Mouse (Mus musculus): ENCODE measurements around the gene 4931429L15Rik. TPM values are rescaled to one million over a fixed set of nuclear protein-coding genes. Genes with fewer than 3 reads are reported as not detected.
A peak's percentile ranks its signal among the peaks of the same experiment; 100 is the strongest.
"Not testable (repeated sequence)": the region's sequence is repeated elsewhere in the genome, so short reads cannot be mapped to it uniquely, and the experiment has no call there.

4931429L15Rik gene
- not detected in 2 replicates for polyA plus RNA-seq (2015; fragmentation: Nextera tagmentation; extraction: Ambion mirVana)

- 88% methylated on average over 6 of the region's 6 CpGs for whole genome bisulfite sequencing
- ATAC-seq (ENCODE audit: low FRiP score); H3K36me3 ChIP-seq: not testable (repeated sequence)
Observed at GRCm38 (mm10) chr9:46319886-46320285, at the start of gene 4931429L15Rik. 4931429L15Rik (minus strand) TSS chr9:46319986.

GRCm38 (mm10) chr9:46362459-46362858 lies 42.7 kb upstream of the 4931429L15Rik start:
- H3K27ac ChIP-seq: no peak overlapping the region
- H3K4me1 ChIP-seq (replicated peaks): peaks cover 5% of the 10 kb centered on the region; the same call in 1 of the 2 replicates
- no peaks in the 10 kb centered on the region for H3K27me3 ChIP-seq
- no peaks in the 10 kb centered on the region for H3K36me3 ChIP-seq
- ATAC-seq (ENCODE audit: low FRiP score): no peak
- no peak overlapping the region for H3K9ac ChIP-seq
- H3K9me3 ChIP-seq: no peaks in the 10 kb centered on the region
- 66% methylated on average over 2 of the region's 2 CpGs for WGBS
- H3K4me2 ChIP-seq: no peak overlapping the region
- no peak overlapping the region for H3K4me3 ChIP-seq

More at GRCm38 (mm10) chr9:46319886-46320285, at the start of gene 4931429L15Rik:
- not testable (repeated sequence) for H3K4me2 ChIP-seq, H3K27ac ChIP-seq, H3K4me3 ChIP-seq, H3K27me3 ChIP-seq, H3K9ac ChIP-seq, H3K9me3 ChIP-seq
- H3K4me1 ChIP-seq (replicated peaks): peaks cover 32% of the 10 kb centered on the region

GRCm38 (mm10) chr9:46361461-46362111 lies 41.8 kb upstream of the 4931429L15Rik start:
- no peak for ATAC-seq (ENCODE audit: low FRiP score)
- H3K27me3 ChIP-seq: no peaks in the 10 kb centered on the region
- no peaks in the 10 kb centered on the region for H3K36me3 ChIP-seq
- H3K4me3 ChIP-seq: no peak overlapping the region
- peaks cover 5% of the 10 kb centered on the region; the same call in 1 of the 2 replicates for H3K4me1 ChIP-seq (replicated peaks)
- WGBS: 50% methylated on average over 11 of the region's 11 CpGs
- H3K9ac ChIP-seq: no peak overlapping the region
- H3K4me2 ChIP-seq: no peak overlapping the region
- peak overlapping the region; percentile 15; the same call in 1 of the 2 replicates for H3K27ac ChIP-seq
- no peaks in the 10 kb centered on the region for H3K9me3 ChIP-seq

GRCm38 (mm10) chr9:46353992-46354391 lies 34.2 kb upstream of the 4931429L15Rik start:
- no peaks in the 10 kb centered on the region for H3K36me3 ChIP-seq
- peaks cover 39% of the 10 kb centered on the region for H3K4me1 ChIP-seq (replicated peaks)
- peak; percentile 64; the same call in 1 of the 2 replicates for ATAC-seq (ENCODE audit: low FRiP score)
- H3K9me3 ChIP-seq: no peaks in the 10 kb centered on the region
- H3K4me2 ChIP-seq: no peak overlapping the region
- 7% methylated on average over 3 of the region's 3 CpGs for WGBS
- 0 out of 2 replicates have a peak, but pooled peaks cover 4% of the 10 kb centered on the region for H3K27me3 ChIP-seq
- H3K9ac ChIP-seq: no peak overlapping the region
- peak overlapping the region; percentile 64; the same call in 1 of the 2 replicates for H3K27ac ChIP-seq
- H3K4me3 ChIP-seq: no peak overlapping the region

GRCm38 (mm10) chr9:46353330-46353724 lies 33.5 kb upstream of the 4931429L15Rik start:
- H3K27me3 ChIP-seq: 0 out of 2 replicates have a peak, but pooled peaks cover 4% of the 10 kb centered on the region
- H3K4me2 ChIP-seq: no peak overlapping the region
- H3K36me3 ChIP-seq: no peaks in the 10 kb centered on the region
- H3K9me3 ChIP-seq: no peaks in the 10 kb centered on the region
- peaks cover 39% of the 10 kb centered on the region for H3K4me1 ChIP-seq (replicated peaks)
- H3K4me3 ChIP-seq: no peak overlapping the region
- 14% methylated on average over 5 of the region's 5 CpGs for WGBS
- H3K9ac ChIP-seq: peak overlapping the region; percentile 29
- ATAC-seq (ENCODE audit: low FRiP score): peak; percentile 44; the same call in 1 of the 2 replicates
- peak overlapping the region; percentile 64 for H3K27ac ChIP-seq

GRCm38 (mm10) chr9:46352651-46353329 lies 33.0 kb upstream of the 4931429L15Rik start:
- no peak overlapping the region for H3K4me3 ChIP-seq
- H3K27ac ChIP-seq: peak overlapping the region; percentile 64
- H3K4me1 ChIP-seq (replicated peaks): peaks cover 39% of the 10 kb centered on the region
- 0 out of 2 replicates have a peak, but pooled peaks cover 4% of the 10 kb centered on the region for H3K27me3 ChIP-seq
- peak overlapping the region; percentile 29 for H3K9ac ChIP-seq
- no peaks in the 10 kb centered on the region for H3K9me3 ChIP-seq
- H3K4me2 ChIP-seq: no peak overlapping the region
- peak; percentile 17; the same call in 1 of the 2 replicates for ATAC-seq (ENCODE audit: low FRiP score)
- 47% methylated on average over 12 of the region's 12 CpGs for WGBS
- H3K36me3 ChIP-seq: no peaks in the 10 kb centered on the region

GRCm38 (mm10) chr9:46350451-46350981 lies 30.7 kb upstream of the 4931429L15Rik start:
- Histone ChIP-seq H3K27me3 (0 out of 2 replicates have a peak, but pooled peaks cover 4% of the 10 kb centered on the region), H3K4me1 (replicated peaks) (peaks cover 39% of the 10 kb centered on the region), H3K4me3 (no peak overlapping the region), H3K27ac (peak overlapping the region; percentile 60), H3K9ac (0 out of 2 replicates have a peak overlapping the region, but pooled peaks have one; percentile 24), H3K4me2 (no peak overlapping the region), H3K36me3 (no peaks in the 10 kb centered on the region), H3K9me3 (no peaks in the 10 kb centered on the region)
- 35% methylated on average over 9 of the region's 9 CpGs for WGBS
- ATAC-seq (ENCODE audit: low FRiP score): peak; percentile 32; the same call in 1 of the 2 replicates

- H3K27me3 ChIP-seq: no peaks in the 10 kb centered on the region
- H3K4me1 ChIP-seq (replicated peaks): peaks cover 12% of the 10 kb centered on the region
- WGBS: 90% methylated on average over 4 of the region's 4 CpGs
- no peak overlapping the region for H3K4me2 ChIP-seq
- H3K36me3 ChIP-seq: no peaks in the 10 kb centered on the region
- no peak overlapping the region for H3K9ac ChIP-seq
- no peak overlapping the region for H3K27ac ChIP-seq
- H3K4me3 ChIP-seq: no peak overlapping the region
- no peak for ATAC-seq (ENCODE audit: low FRiP score)
- no peaks in the 10 kb centered on the region for H3K9me3 ChIP-seq
Observed at GRCm38 (mm10) chr9:46345887-46346665, 26.3 kb upstream of the 4931429L15Rik start.

- Histone ChIP-seq H3K36me3 (no peaks in the 10 kb centered on the region), H3K4me3 (no peak overlapping the region), H3K9me3 (no peaks in the 10 kb centered on the region), H3K27me3 (peaks cover 9% of the 10 kb centered on the region; the same call in 1 of the 2 replicates), H3K4me2 (no peak overlapping the region), H3K4me1 (replicated peaks) (peaks cover 32% of the 10 kb centered on the region), H3K9ac (no peak overlapping the region), H3K27ac (peak overlapping the region; percentile 70; the same call in 1 of the 2 replicates)
- 85% methylated on average over 4 of the region's 4 CpGs for WGBS
- ATAC-seq (ENCODE audit: low FRiP score): no peak
Observed at GRCm38 (mm10) chr9:46339051-46339652, 19.4 kb upstream of the 4931429L15Rik start.

- H3K9me3 ChIP-seq: no peaks in the 10 kb centered on the region
- H3K36me3 ChIP-seq: no peaks in the 10 kb centered on the region
- H3K9ac ChIP-seq: no peak overlapping the region
- peak overlapping the region; percentile 70 for H3K27ac ChIP-seq
- peaks cover 33% of the 10 kb centered on the region for H3K4me1 ChIP-seq (replicated peaks)
- 0 out of 2 replicates have a peak, but pooled peaks have one; percentile 28 for ATAC-seq (ENCODE audit: low FRiP score)
- peaks cover 10% of the 10 kb centered on the region; the same call in 1 of the 2 replicates for H3K27me3 ChIP-seq
- H3K4me3 ChIP-seq: no peak overlapping the region
- 20% methylated on average over 4 of the region's 4 CpGs for WGBS
- H3K4me2 ChIP-seq: no peak overlapping the region
Observed at GRCm38 (mm10) chr9:46338384-46338783, 18.6 kb upstream of the 4931429L15Rik start.

- 0% methylated on average over 3 of the region's 3 CpGs for WGBS
- Histone ChIP-seq H3K4me2 (no peak overlapping the region), H3K4me3 (no peak overlapping the region), H3K9ac (no peak overlapping the region), H3K4me1 (replicated peaks) (peaks cover 33% of the 10 kb centered on the region), H3K9me3 (no peaks in the 10 kb centered on the region), H3K27ac (peak overlapping the region; percentile 70), H3K27me3 (peaks cover 10% of the 10 kb centered on the region; the same call in 1 of the 2 replicates), H3K36me3 (no peaks in the 10 kb centered on the region)
- peak; percentile 91 for ATAC-seq (ENCODE audit: low FRiP score)
Observed at GRCm38 (mm10) chr9:46337852-46338291, 18.1 kb upstream of the 4931429L15Rik start.

Measured in hindbrain, embryonic 13.5 days (tissue).